Mouse (Mus musculus) limb, embryonic 13.5 days (tissue): ENCODE results near the gene Cacna1e. TPM values are rescaled to one million over a fixed set of nuclear protein-coding genes. Genes with fewer than 3 reads are reported as not detected.

Experiments used
- ATAC-seq: fragments of 200-750 bp; cut with Nextera tagmentation; 2 replicates; pipeline ENCODE4 v1.8.0; 2017; ENCODE audit warnings: low read depth, moderate number of reproducible peaks, moderate TSS enrichment; ENCODE audit not compliant: low FRiP score
- H3K27ac ChIP-seq: fragments of 300-500 bp; sonication (generic); 2 replicates; pipeline ENCODE4 v1.5.1; 2015; ENCODE audit warnings: inconsistent platforms, mild to moderate bottlenecking, moderate library complexity
- H3K27me3 ChIP-seq: fragments of 300-500 bp; sonication (generic); 2 replicates; pipeline ENCODE4 v1.6.1; 2015; ENCODE audit warnings: mild to moderate bottlenecking, inconsistent platforms
- H3K36me3 ChIP-seq: fragments of 300-500 bp; sonication (generic); 2 replicates; pipeline ENCODE4 v1.6.1; 2015; ENCODE audit warnings: inconsistent platforms, mild to moderate bottlenecking, moderate library complexity
- H3K4me1 ChIP-seq: fragments of 300-500 bp; sonication (generic); 2 replicates; pipeline ENCODE4 v1.6.1; 2015; ENCODE audit warnings: inconsistent platforms
- H3K4me2 ChIP-seq: fragments of 300-500 bp; sonication (generic); replicated peaks from 2 replicates; pipeline ENCODE4 v1.6.1; 2015; ENCODE audit warnings: inconsistent platforms, mild to moderate bottlenecking, moderate library complexity
- H3K4me3 ChIP-seq: fragments of 300-500 bp; sonication (generic); 2 replicates; pipeline ENCODE4 v1.5.1; 2015; ENCODE audit warnings: moderate library complexity, mild to moderate bottlenecking, inconsistent platforms
- H3K9ac ChIP-seq: fragments of 300-500 bp; sonication (generic); 2 replicates; pipeline ENCODE4 v1.6.1; 2015; ENCODE audit warnings: mild to moderate bottlenecking, inconsistent platforms
- H3K9me3 ChIP-seq: fragments of 300-500 bp; sonication (generic); 2 replicates; pipeline ENCODE4 v1.6.1; 2016; ENCODE audit warnings: inconsistent platforms
- WGBS: fragments of 180-500 bp; shearing (Covaris S2); methylation state at CpG from one replicate; pipeline ENCODE4 v1.1.7; 2015; 5-methylcytosine and 5-hydroxymethylcytosine counted together
- polyA plus RNA-seq: library from polyadenylated mRNA; unstranded; fragments of >200 nt; fragmentation: Nextera tagmentation; extraction: Ambion mirVana; gene quantifications from 2 replicates; pipeline ENCODE4 v1.2.1, GENCODE M21; 2015

Gene Cacna1e
- polyA plus RNA-seq, 1 experiment from 2014 or later = 1.0 TPM

- no peak overlapping the region for H3K4me3 ChIP-seq
- 92% methylated on average over 1 of the region's 1 CpGs for WGBS
- H3K4me1 ChIP-seq = no peaks in the 10 kb centered on the region
Observed at GRCm38 (mm10) chr1:154602531-154602930, 281.8 kb downstream of the Cacna1e start.

DNA sequence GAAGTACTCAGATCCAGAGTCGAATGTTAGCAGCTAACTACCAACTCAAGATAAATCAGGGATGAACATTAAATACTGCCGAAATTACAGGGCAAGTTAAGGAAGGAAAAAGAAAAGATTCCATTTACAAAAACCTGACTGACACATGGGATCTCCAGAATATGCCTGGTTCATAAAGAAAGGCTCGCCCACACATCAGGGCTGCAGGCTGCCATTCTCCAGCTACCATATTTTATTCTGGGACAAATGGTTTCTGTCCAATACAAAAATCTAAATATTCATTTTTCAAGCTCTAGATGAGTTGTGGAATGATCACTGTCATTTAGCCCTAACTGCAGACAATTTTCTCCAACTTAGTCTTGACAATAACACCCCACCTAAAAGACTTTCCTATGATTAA, 301.8 kb downstream of the Cacna1e start:
- H3K9ac ChIP-seq = no peak overlapping the region
- no peak overlapping the region for H3K4me3 ChIP-seq
- no peak for ATAC-seq
- no peaks in the 10 kb centered on the region for H3K27me3 ChIP-seq
- no peak overlapping the region for H3K4me2 ChIP-seq
- H3K36me3 ChIP-seq = no peaks in the 10 kb centered on the region
- H3K27ac ChIP-seq = no peak overlapping the region
- peaks cover 5% of the 10 kb centered on the region; the same call in 1 of the 2 replicates for H3K4me1 ChIP-seq
- WGBS = 92% methylated on average over 3 of the region's 3 CpGs
- H3K9me3 ChIP-seq = no peaks in the 10 kb centered on the region

More at GRCm38 (mm10) chr1:154602531-154602930, 281.8 kb downstream of the Cacna1e start:
- ATAC-seq = no peak
- no peak overlapping the region for H3K4me2 ChIP-seq
- H3K27me3 ChIP-seq = no peaks in the 10 kb centered on the region
- H3K36me3 ChIP-seq = no peaks in the 10 kb centered on the region
- no peak overlapping the region for H3K9ac ChIP-seq
- H3K9me3 ChIP-seq = no peaks in the 10 kb centered on the region
- no peak overlapping the region for H3K27ac ChIP-seq

DNA sequence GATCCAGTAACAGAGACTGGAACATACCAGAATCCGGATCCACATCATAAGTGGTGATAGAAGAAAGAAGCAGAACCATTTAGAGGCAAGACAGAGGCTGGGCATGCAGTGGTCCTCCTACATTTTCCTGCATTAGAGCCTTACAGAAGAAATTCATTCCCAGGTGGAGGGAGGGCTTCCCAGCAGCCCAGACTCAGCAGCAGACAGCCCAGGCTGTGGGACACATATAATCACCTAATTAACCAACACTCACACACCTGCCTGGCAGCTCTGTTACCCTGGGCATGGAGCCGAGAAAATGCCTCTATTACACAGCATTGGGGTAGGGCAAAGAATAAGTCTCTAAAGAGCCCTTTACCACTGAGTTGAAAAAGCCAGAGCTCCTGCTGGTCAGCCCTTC, 304.4 kb downstream of the Cacna1e start:
- Histone ChIP-seq H3K9ac (no peak overlapping the region), H3K4me3 (no peak overlapping the region), H3K4me2 (no peak overlapping the region), H3K9me3 (no peaks in the 10 kb centered on the region), H3K4me1 (peaks cover 5% of the 10 kb centered on the region; the same call in 1 of the 2 replicates), H3K36me3 (no peaks in the 10 kb centered on the region), H3K27ac (no peak overlapping the region), H3K27me3 (no peaks in the 10 kb centered on the region)
- ATAC-seq = peak; percentile 67; the same call in 1 of the 2 replicates
- 48% methylated on average over 2 of the region's 2 CpGs for WGBS

DNA sequence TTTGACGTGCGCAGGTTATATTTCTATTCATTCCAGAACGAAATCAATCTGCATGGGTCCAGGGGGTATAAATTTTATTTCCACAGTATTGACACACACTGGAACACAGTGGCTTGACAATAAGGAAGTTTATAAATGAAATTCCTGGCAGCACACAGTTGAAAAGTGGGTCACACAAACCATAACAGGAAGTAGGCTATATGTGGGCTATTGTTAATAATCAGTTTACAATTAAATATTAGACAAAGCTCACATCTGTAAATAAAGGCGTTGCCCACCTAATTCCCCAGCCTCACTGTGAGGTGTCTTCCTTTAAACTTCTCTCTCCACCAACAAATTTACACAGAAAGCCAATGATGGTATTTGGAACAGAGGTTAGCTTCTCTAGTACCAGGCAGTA, 305.6 kb downstream of the Cacna1e start:
- H3K27ac ChIP-seq = no peak overlapping the region
- ATAC-seq = no peak
- H3K4me1 ChIP-seq = peaks cover 5% of the 10 kb centered on the region; the same call in 1 of the 2 replicates
- H3K36me3 ChIP-seq = no peaks in the 10 kb centered on the region
- no peaks in the 10 kb centered on the region for H3K9me3 ChIP-seq
- no peak overlapping the region for H3K4me2 ChIP-seq
- WGBS = 69% methylated on average over 4 of the region's 4 CpGs
- no peak overlapping the region for H3K4me3 ChIP-seq
- H3K9ac ChIP-seq = no peak overlapping the region
- H3K27me3 ChIP-seq = no peaks in the 10 kb centered on the region

DNA sequence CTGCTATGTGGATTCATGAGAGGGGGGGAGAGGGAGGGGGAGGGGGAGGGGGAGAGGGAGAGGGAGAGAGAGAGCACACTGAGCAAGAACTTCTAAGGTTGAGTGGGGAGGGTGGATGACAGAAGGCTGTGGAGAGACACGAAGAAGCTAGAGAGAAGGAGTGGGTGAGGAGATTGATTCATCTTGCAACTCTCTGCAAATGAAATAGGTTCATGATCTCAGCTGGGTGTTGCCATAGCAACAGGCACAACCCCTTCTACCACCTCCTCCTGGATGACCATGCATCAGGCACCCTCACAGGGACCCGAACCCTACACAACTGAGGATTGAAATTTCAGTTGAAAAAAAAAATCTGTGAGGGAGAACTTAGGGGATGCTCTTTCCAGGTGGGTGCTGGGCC, 307.9 kb downstream of the Cacna1e start:
- WGBS = 78% methylated on average over 2 of the region's 2 CpGs
- H3K4me3 ChIP-seq = no peak overlapping the region
- no peaks in the 10 kb centered on the region for H3K27me3 ChIP-seq
- no peaks in the 10 kb centered on the region for H3K9me3 ChIP-seq
- H3K27ac ChIP-seq = no peak overlapping the region
- peaks cover 5% of the 10 kb centered on the region; the same call in 1 of the 2 replicates for H3K4me1 ChIP-seq
- no peaks in the 10 kb centered on the region for H3K36me3 ChIP-seq
- no peak overlapping the region for H3K9ac ChIP-seq
- no peak for ATAC-seq
- no peak overlapping the region for H3K4me2 ChIP-seq

GRCm38 (mm10) chr1:154566026-154566425, 318.3 kb downstream of the Cacna1e start:
- H3K36me3 ChIP-seq = no peaks in the 10 kb centered on the region
- H3K27me3 ChIP-seq = no peaks in the 10 kb centered on the region
- 82% methylated on average over 6 of the region's 6 CpGs for WGBS
- ATAC-seq = no peak
- H3K27ac ChIP-seq = no peak overlapping the region
- no peak overlapping the region for H3K9ac ChIP-seq
- H3K4me1 ChIP-seq = no peaks in the 10 kb centered on the region
- no peak overlapping the region for H3K4me2 ChIP-seq
- no peak overlapping the region for H3K4me3 ChIP-seq
- no peaks in the 10 kb centered on the region for H3K9me3 ChIP-seq

DNA sequence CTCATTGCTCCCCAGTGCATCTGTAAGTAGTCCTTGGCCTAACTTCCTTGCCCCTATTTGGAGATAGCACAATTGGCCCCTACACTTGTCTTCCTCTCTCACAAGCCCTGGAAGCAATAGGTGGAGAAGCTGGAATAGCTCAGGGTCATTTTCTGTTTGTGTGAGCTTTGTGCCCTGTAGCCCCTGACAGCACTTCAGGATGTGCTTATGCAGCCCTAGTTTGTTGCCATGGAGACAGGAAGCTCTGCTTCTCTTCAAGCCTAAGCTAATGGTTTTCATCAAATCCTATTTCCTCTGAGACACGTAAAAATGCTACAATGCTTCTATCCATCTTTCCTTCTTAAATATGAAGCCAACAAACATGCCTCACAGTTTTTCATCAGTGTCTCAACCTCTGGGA, 328.5 kb downstream of the Cacna1e start:
- Histone ChIP-seq H3K36me3 (no peaks in the 10 kb centered on the region), H3K9ac (no peak overlapping the region), H3K4me2 (no peak overlapping the region), H3K4me3 (no peak overlapping the region), H3K9me3 (no peaks in the 10 kb centered on the region), H3K27ac (no peak overlapping the region), H3K27me3 (no peaks in the 10 kb centered on the region), H3K4me1 (peaks cover 13% of the 10 kb centered on the region)
- 16% methylated on average over 1 of the region's 1 CpGs for WGBS
- ATAC-seq = no peak; the same call in 1 of the 2 replicates

- WGBS = 50% methylated on average over 1 of the region's 1 CpGs
- H3K27ac ChIP-seq = no peak overlapping the region
- no peak overlapping the region for H3K9ac ChIP-seq
- no peaks in the 10 kb centered on the region for H3K27me3 ChIP-seq
- H3K9me3 ChIP-seq = no peaks in the 10 kb centered on the region
- H3K4me2 ChIP-seq = no peak overlapping the region
- H3K4me1 ChIP-seq = peaks cover 13% of the 10 kb centered on the region
- H3K4me3 ChIP-seq = no peak overlapping the region
- ATAC-seq = no peak
- H3K36me3 ChIP-seq = no peaks in the 10 kb centered on the region
Observed at GRCm38 (mm10) chr1:154553132-154553531, 331.2 kb downstream of the Cacna1e start.

- Histone ChIP-seq H3K9ac (no peak overlapping the region), H3K4me1 (no peaks in the 10 kb centered on the region), H3K9me3 (no peaks in the 10 kb centered on the region), H3K4me2 (no peak overlapping the region), H3K4me3 (no peak overlapping the region), H3K27ac (no peak overlapping the region), H3K36me3 (no peaks in the 10 kb centered on the region), H3K27me3 (no peaks in the 10 kb centered on the region)
- no peak for ATAC-seq
Observed at GRCm38 (mm10) chr1:154537445-154537844, 346.9 kb downstream of the Cacna1e start.

- H3K36me3 ChIP-seq = no peaks in the 10 kb centered on the region
- H3K27me3 ChIP-seq = no peaks in the 10 kb centered on the region
- no peak for ATAC-seq
- H3K27ac ChIP-seq = no peak overlapping the region
- no peaks in the 10 kb centered on the region for H3K9me3 ChIP-seq
- no peak overlapping the region for H3K4me2 ChIP-seq
- H3K4me3 ChIP-seq = no peak overlapping the region
- no peaks in the 10 kb centered on the region for H3K4me1 ChIP-seq
- 64% methylated on average over 2 of the region's 2 CpGs for WGBS
- no peak overlapping the region for H3K9ac ChIP-seq
Observed at GRCm38 (mm10) chr1:154536763-154537162, 347.5 kb downstream of the Cacna1e start.

- whole genome bisulfite sequencing = 67% methylated on average over 11 of the region's 11 CpGs
- Histone ChIP-seq H3K9ac (no peak overlapping the region), H3K27me3 (no peaks in the 10 kb centered on the region), H3K4me1 (no peaks in the 10 kb centered on the region), H3K36me3 (no peaks in the 10 kb centered on the region), H3K27ac (no peak overlapping the region), H3K9me3 (no peaks in the 10 kb centered on the region), H3K4me2 (no peak overlapping the region), H3K4me3 (no peak overlapping the region)
- ATAC-seq = no peak
Observed at GRCm38 (mm10) chr1:154532987-154533940, 351.0 kb downstream of the Cacna1e start.

GRCm38 (mm10) chr1:154529666-154530065, 354.6 kb downstream of the Cacna1e start:
- 76% methylated on average over 4 of the region's 4 CpGs for WGBS
- Histone ChIP-seq H3K4me3 (no peak overlapping the region), H3K4me1 (no peaks in the 10 kb centered on the region), H3K9me3 (no peaks in the 10 kb centered on the region), H3K4me2 (no peak overlapping the region), H3K36me3 (no peaks in the 10 kb centered on the region), H3K9ac (no peak overlapping the region), H3K27me3 (no peaks in the 10 kb centered on the region), H3K27ac (no peak overlapping the region)
- ATAC-seq = no peak
